Mouse (Mus musculus) layer of hippocampus, adult 18-20 months (tissue): Measurements from ENCODE around the gene Ric1. TPM values are rescaled to one million over a fixed set of nuclear protein-coding genes. Genes with fewer than 3 reads are reported as not detected.

Experiments
- total RNA-seq, 2 experiments: library from RNA; stranded (reverse); gene quantifications; 2 replicates each; pipeline ENCODE4 v1.2.3; 2021

Gene Ric1
- total RNA-seq, 2 experiments from 2014 or later, result 41.8 to 42.0 TPM

Other genes starting within 250 kb of the Ric1 start
- under 1 TPM; 0.51 to 0.79 TPM for gene Insl6, start 196.9 kb upstream of the Ric1 start, total RNA-seq
- gene Rln1, start 187.6 kb upstream of the Ric1 start, total RNA-seq, result 1 to 10 TPM; 1.3 to 1.7 TPM
- 10 to 100 TPM; 25.6 to 27.0 TPM for gene Plgrkt, start 154.9 kb upstream of the Ric1 start, total RNA-seq
- 1 to 10 TPM; 1.2 TPM for gene Cd274, start 154.8 kb upstream of the Ric1 start, total RNA-seq
- not detected for gene Pdcd1lg2, start 111.4 kb upstream of the Ric1 start, total RNA-seq
- 10 to 100 TPM; 52.2 to 58.4 TPM for gene Ermp1, start 126.1 kb downstream of the Ric1 start, total RNA-seq
- under 1 TPM in 1 of 2 experiments, not detected in 1; 0.63 TPM for gene Mlana, start 175.5 kb downstream of the Ric1 start, total RNA-seq